Mouse (Mus musculus) liver, adult 2 months (tissue): Measurements from ENCODE around the gene Bag1.
"Not testable (repeated sequence)": the region's sequence is repeated elsewhere in the genome, so short reads cannot be mapped to it uniquely, and the experiment has no call there.

Source experiments
- CTCF ChIP-seq: fragments of 200-500 bp; IDR thresholded peaks from 2 replicates; pipeline ENCODE4 v1.5.1; 2011; ENCODE audit warnings: low read depth, low read length, control low read depth
- POLR2A ChIP-seq: fragments of 200-500 bp; IDR thresholded peaks from 2 replicates; pipeline ENCODE4 v1.6.1; 2011; ENCODE audit warnings: low read length, control low read depth; ENCODE audit not compliant: insufficient read depth; ENCODE audit errors: extremely low read depth

GRCm38 (mm10) chr4:40934369-40934768, 13.7 kb downstream of the Bag1 start:
- TF ChIP-seq CTCF, POLR2A: not testable (repeated sequence)
